Mouse (Mus musculus) forebrain, embryonic 10.5 days (tissue): ENCODE results near the gene Gm10160. TPM values are rescaled to one million over a fixed set of nuclear protein-coding genes. Genes with fewer than 3 reads are reported as not detected.
"Not testable (repeated sequence)": the region's sequence is repeated elsewhere in the genome, so short reads cannot be mapped to it uniquely, and the experiment has no call there.

Experiments used
- DNase-seq: peaks from one replicate; pipeline ENCODE4 v3.0.0-alpha.2; 2017; ENCODE audit warnings: low spot score; ENCODE audit errors: extremely low spot score
- H3K27ac ChIP-seq: fragments of 300-500 bp; sonication (generic); 2 replicates; pipeline ENCODE4 v1.5.1; 2016; ENCODE audit warnings: mild to moderate bottlenecking
- H3K27me3 ChIP-seq: fragments of 300-500 bp; sonication (generic); 2 replicates; pipeline ENCODE4 v1.6.1; 2016; ENCODE audit warnings: mild to moderate bottlenecking; ENCODE audit not compliant: poor library complexity, severe bottlenecking
- H3K36me3 ChIP-seq: fragments of 300-500 bp; sonication (generic); replicated peaks from 2 replicates; pipeline ENCODE4 v1.6.1; 2016; ENCODE audit warnings: mild to moderate bottlenecking, moderate library complexity
- H3K4me1 ChIP-seq: fragments of 300-500 bp; sonication (generic); 2 replicates; pipeline ENCODE4 v1.6.1; 2016
- H3K4me3 ChIP-seq: fragments of 300-500 bp; sonication (generic); 2 replicates; pipeline ENCODE4 v1.5.1; 2016; ENCODE audit warnings: mild to moderate bottlenecking, moderate library complexity
- H3K9me3 ChIP-seq: fragments of 300-500 bp; sonication (generic); 2 replicates; pipeline ENCODE4 v1.6.1; 2016; ENCODE audit warnings: mild to moderate bottlenecking, moderate library complexity
- WGBS: fragments of 180-500 bp; shearing (Covaris S2); methylation state at CpG from one replicate; pipeline ENCODE4 v1.1.7; 2016; 5-methylcytosine and 5-hydroxymethylcytosine counted together
- polyA plus RNA-seq: library from polyadenylated mRNA; unstranded; fragments of >200 nt; fragmentation: Nextera tagmentation; extraction: Ambion mirVana; gene quantifications from 2 replicates; pipeline ENCODE4 v1.2.1, GENCODE M21; 2016

The Gm10160 gene
- polyA plus RNA-seq, 1 experiment from 2014 or later, result not detected

DNA sequence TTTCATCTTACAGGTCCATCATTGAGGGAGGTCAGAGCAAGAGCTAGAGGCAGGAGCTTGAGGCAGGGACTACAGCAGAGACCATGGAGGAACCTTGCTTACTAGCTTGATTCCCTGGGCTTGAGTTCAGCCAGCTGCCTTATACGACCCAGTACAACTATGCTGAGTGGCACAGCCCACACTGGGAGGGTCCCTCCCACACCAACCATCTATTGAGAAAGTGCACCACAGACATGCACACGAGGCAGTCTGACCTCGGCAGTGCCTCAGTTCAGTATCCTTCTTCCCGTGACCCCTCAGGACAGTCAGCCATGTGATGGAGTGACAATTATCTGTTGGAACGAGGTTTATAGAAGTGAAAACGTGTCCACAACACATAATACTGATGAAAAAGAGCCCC, 15.8 kb downstream of the Gm10160 start:
- Histone ChIP-seq H3K27me3 (no peaks in the 10 kb centered on the region), H3K27ac (no peak overlapping the region), H3K9me3 (no peaks in the 10 kb centered on the region), H3K4me3 (no peak overlapping the region), H3K4me1 (peaks cover 4% of the 10 kb centered on the region; the same call in 1 of the 2 replicates), H3K36me3 (no peaks in the 10 kb centered on the region)
- no peak for DNase-seq
- WGBS, result 79% methylated on average over 6 of the region's 6 CpGs

DNA sequence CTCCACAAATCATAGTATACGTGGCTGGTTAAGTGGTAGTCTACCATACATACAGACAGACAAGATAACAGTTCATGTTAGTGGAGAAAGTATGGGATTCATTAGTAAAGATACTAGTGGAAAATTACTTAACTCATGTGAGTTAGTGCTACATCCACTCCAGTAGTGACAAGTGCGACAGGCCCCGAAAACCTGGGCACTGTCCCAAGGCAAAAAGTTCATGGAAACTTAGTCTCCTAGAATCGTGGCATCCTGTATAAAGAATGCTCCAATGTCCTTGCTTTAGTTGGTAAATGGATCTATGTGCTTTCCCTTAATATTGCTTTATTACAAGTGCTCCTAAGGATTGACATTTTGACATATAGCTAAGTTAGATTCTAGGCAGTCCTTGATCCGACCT, 17.8 kb downstream of the Gm10160 start:
- WGBS, result 84% methylated on average over 5 of the region's 5 CpGs
- not testable (repeated sequence) for H3K4me3 ChIP-seq, H3K27ac ChIP-seq, H3K36me3 ChIP-seq, H3K9me3 ChIP-seq, DNase-seq, H3K27me3 ChIP-seq, H3K4me1 ChIP-seq

DNA sequence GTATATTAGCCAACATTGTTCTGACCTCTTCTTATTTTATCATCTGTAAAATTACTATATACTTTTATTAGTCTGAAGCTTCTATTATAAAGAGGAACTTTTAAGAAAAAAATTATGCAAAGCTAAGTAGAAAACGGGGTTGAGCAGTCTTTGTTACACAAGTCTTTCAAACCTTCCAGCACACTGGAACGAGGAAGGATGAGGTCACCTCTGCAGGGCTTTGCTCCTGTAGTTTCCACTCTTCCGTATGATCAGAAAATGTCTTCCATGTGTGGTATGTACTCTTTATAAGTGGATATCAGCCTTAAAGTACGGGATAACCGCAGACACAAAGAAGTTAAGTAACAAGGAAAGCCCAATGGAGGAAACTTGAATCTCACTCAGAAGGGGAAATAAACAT, 20.2 kb downstream of the Gm10160 start:
- Histone ChIP-seq H3K27ac (no peak overlapping the region), H3K9me3 (no peaks in the 10 kb centered on the region), H3K4me3 (no peak overlapping the region), H3K36me3 (no peaks in the 10 kb centered on the region), H3K27me3 (no peaks in the 10 kb centered on the region), H3K4me1 (no peaks in the 10 kb centered on the region)
- no peak for DNase-seq
- WGBS, result 88% methylated on average over 5 of the region's 5 CpGs

DNA sequence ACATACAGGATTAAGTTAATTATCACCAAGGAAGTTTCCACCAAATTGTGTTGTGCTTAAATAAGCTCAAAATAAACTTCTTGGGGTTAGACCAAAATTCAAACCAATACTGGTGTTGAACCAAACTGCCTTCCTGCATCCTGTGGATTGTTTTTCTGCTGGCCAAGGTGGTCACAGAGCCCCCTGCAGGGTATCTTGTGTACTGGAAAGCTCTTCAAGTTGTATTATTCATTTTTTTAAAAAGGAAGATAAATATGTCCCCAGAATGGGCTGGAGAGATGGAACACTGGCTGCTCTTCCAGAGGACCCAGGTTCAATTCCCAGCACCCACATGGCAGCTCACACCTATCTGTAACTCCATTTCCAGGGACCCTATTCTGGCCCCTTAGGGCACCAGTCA, 20.7 kb downstream of the Gm10160 start:
- Histone ChIP-seq H3K4me3 (no peak overlapping the region), H3K27me3 (no peaks in the 10 kb centered on the region), H3K9me3 (no peaks in the 10 kb centered on the region), H3K4me1 (peaks cover 3% of the 10 kb centered on the region), H3K36me3 (no peaks in the 10 kb centered on the region), H3K27ac (no peak overlapping the region)
- DNase-seq, result no peak

DNA sequence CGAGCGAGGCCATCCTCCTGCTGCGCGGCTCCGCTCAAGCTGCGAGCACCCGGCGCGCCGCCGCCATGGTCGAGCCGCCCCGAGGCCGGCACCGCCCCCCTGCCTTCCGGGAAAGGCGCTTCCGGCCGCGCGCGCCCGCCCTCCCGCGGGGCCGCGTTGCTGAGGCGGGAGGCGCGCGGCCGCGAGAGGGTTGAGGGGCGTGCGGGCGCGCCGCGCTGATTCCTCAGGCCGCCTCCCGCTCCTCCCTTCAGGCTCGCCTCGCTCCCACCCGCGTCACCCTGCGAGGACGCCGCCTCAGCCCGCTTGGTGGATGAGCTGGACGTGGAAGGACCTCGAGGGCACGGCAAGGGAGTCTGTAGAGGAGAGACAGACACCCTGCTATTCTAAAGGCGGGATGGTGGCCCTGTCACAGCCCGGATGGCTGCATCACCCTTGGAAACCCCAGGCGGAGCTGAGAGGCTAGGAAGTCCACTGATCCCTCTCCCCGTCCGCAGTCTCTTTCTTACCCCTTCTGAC, 26.2 kb downstream of the Gm10160 start, which contains the start of gene Btbd1:
Gene Btbd1 (minus strand): TSS at position 53 of the 516 bp plus-strand sequence.
- Histone ChIP-seq H3K36me3 (0 out of 2 replicates have a peak, but pooled peaks cover 2% of the 10 kb centered on the region), H3K27ac (peak within 1 kb of the TSS; percentile 96), H3K27me3 (no peaks in the 10 kb centered on the region), H3K4me1 (peaks cover 47% of the 10 kb centered on the region), H3K9me3 (no peaks in the 10 kb centered on the region), H3K4me3 (peak within 1 kb of the TSS; percentile 88)
- under 1% methylated on average over 58 of the region's 58 CpGs for WGBS
- peak; percentile 75 for DNase-seq

DNA sequence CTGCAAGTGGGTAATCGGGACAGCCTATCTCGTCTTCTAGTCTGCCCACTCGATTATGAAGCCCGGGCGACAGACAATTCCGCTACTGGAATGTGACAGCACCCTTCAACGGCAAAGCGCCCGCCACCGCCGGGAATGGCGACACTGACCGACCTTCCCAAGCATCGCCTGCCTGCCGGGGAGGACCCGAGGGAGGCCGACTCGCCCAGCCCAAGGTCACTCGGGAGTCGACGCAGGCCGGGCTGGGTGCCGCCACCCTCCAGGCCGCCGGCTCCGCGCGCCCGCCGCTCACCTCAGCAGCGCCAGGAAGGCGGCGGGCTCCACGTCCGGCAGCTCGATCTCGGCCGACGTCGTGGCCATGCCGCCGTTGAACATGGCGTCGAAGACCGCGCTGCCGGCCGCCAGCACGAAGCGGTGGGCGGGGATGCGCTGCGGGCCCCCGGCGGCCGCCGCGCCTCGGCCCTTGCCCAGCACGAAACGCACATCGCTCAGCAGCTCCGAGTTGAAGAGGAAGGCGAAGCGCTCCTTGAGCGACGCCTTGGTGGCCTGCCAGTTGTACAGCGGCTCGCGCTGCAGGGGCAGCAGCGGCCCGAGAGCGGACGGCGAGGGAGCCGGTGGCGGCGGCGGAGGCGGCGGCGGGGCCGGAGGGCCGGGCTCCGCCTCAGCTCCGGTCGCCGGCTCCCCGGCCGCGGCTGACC, 26.8 kb downstream of the Gm10160 start:
- Histone ChIP-seq H3K4me3 (peak overlapping the region; percentile 88), H3K27ac (peak overlapping the region; percentile 96), H3K27me3 (no peaks in the 10 kb centered on the region), H3K36me3 (0 out of 2 replicates have a peak, but pooled peaks cover 2% of the 10 kb centered on the region), H3K9me3 (no peaks in the 10 kb centered on the region), H3K4me1 (peaks cover 47% of the 10 kb centered on the region)
- under 1% methylated on average over 91 of the region's 91 CpGs for WGBS
- DNase-seq, result peak; percentile 63

DNA sequence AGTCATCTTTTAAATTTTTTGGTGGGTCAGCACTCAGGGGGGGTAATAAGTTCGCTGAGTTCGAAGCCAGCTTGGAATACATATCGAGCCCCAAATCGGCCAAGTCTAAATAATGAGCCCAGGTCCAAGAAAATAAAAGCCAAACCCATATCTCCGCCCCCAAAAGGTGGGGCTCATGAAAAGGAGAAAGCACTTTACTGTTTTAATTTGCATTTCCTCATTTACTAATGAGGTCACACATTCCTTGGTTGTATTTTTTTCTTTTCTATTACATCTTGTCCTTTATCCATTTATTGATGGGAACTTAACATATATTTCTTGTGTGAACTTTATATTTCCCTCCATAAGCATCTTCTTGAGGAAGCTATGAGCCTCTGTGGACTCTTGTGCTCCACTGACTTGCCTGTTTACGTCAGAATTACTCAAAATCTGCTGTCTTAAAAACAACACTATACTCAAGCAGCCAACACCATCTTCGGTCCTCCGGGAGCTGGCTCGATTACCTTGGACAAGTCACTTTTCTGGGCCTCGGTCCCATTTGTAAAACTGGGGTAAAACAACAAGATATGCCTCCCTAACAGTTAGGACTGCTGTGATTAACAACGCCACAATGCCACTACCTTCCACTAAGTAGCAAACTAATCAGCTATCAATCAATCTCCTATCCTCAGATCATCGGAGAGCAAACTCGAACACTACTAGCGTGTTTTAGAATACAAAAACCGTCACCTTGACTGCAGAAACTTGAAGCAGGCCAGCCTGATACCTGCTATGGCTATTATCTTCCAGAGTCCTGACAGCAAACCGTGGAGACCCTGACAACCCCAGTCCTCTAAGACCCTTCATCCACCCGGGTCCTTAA, 27.6 kb downstream of the Gm10160 start:
- Histone ChIP-seq H3K27me3 (no peaks in the 10 kb centered on the region), H3K9me3 (no peaks in the 10 kb centered on the region), H3K36me3 (0 out of 2 replicates have a peak, but pooled peaks cover 2% of the 10 kb centered on the region), H3K4me3 (peak overlapping the region; percentile 88), H3K27ac (peak overlapping the region; percentile 96), H3K4me1 (peaks cover 47% of the 10 kb centered on the region)
- no peak for DNase-seq
- WGBS, result 31% methylated on average over 17 of the region's 17 CpGs

DNA sequence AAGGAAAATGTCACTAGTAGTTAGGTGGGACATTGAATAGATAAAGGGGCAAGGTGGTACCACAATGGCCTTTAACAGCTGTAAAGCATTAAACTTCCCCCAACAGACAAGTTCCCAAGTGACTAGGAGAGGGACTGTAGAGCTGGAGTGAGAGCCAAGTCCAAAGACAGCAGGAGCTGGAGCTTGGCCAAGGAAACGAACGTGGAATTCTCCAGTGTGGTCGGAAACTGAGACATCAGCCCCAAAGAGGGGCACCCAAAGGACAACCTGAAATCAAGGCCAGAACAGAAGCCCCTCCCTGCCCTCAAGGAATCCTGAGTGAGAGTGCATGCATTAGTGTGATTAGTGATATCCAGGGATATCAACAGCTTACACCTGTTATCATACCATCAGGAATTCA, 30.2 kb downstream of the Gm10160 start:
- Histone ChIP-seq H3K36me3 (0 out of 2 replicates have a peak, but pooled peaks cover 2% of the 10 kb centered on the region), H3K27ac (no peak overlapping the region), H3K27me3 (no peaks in the 10 kb centered on the region), H3K4me3 (no peak overlapping the region), H3K9me3 (no peaks in the 10 kb centered on the region), H3K4me1 (peaks cover 47% of the 10 kb centered on the region)
- DNase-seq, result no peak
- WGBS, result 87% methylated on average over 3 of the region's 3 CpGs

DNA sequence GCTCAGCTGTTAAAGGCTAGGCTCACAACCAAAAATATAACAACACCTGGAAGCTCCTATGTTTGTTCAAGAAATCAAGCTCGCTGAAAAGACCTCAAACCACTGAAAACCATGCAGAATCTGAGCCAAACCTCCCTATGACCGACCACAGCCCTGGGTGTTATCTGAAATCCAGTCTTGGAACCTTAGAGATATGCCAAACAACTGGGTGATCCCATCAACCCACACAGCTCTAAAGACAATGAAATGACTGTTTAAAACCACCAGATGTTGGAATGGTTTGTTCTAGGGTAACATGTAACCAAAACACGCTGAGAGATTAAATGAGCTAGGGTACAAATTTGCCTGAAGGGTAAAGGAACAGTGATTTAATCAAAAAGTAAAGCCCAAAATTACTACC, 30.7 kb downstream of the Gm10160 start:
- Histone ChIP-seq H3K4me3 (no peak overlapping the region), H3K27me3 (no peaks in the 10 kb centered on the region), H3K27ac (no peak overlapping the region), H3K36me3 (0 out of 2 replicates have a peak, but pooled peaks cover 2% of the 10 kb centered on the region), H3K4me1 (peaks cover 44% of the 10 kb centered on the region), H3K9me3 (no peaks in the 10 kb centered on the region)
- 74% methylated on average over 3 of the region's 3 CpGs for WGBS
- DNase-seq, result no peak

DNA sequence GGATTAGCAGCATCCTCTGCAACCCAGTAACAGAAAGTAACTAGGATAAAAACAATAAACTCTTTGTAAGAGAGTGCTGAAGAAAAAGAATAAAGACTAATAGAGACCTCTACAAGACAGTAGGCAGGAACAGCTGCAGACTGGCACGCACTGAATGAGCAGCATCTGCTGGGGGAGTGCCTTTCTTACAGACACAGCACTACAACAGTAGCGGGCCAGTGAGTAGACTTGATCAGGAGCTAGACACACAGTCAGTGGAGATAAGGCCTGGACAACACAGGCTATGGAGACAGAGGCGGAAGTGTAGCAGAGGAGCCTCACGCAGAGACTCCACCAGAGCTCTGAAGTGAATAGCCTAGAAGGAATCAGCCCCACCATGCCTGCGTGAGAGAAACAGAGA, 49.5 kb downstream of the Gm10160 start:
- 79% methylated on average over 5 of the region's 5 CpGs for WGBS
- no peak overlapping the region for H3K4me3 ChIP-seq
- peak overlapping the region; percentile 7; the same call in 1 of the 2 replicates for H3K27ac ChIP-seq
- no peaks in the 10 kb centered on the region for H3K9me3 ChIP-seq
- peaks cover 44% of the 10 kb centered on the region for H3K36me3 ChIP-seq
- no peaks in the 10 kb centered on the region for H3K4me1 ChIP-seq
- no peaks in the 10 kb centered on the region for H3K27me3 ChIP-seq
- DNase-seq, result no peak
